Mouse (Mus musculus): ENCODE measurements at regions not wholly inside any gene's neighbourhood (a gene's known extent, or its start where the extent isn't known, plus 50 kb on each side); places are given as distances from the start of the nearest gene placed in this dataset.

GRCm38 (mm10) chr16:86060087-86060486 lies 158.5 kb upstream of the Adamts5 start:
- no peak overlapping the region for H3K4me3 ChIP-seq (replicated peaks)
- H3K4me1 ChIP-seq = no peaks in the 10 kb centered on the region
- no peak overlapping the region for H3K9ac ChIP-seq
- no peaks in the 10 kb centered on the region for H3K36me3 ChIP-seq
- ATAC-seq (ENCODE audit: insufficient read depth, low FRiP score, low read depth) = no peak
- H3K9me3 ChIP-seq = no peaks in the 10 kb centered on the region
- no peaks in the 10 kb centered on the region for H3K27me3 ChIP-seq (replicated peaks)
- 40% methylated on average over 5 of the region's 5 CpGs for WGBS
- no peak overlapping the region for H3K4me2 ChIP-seq
- H3K27ac ChIP-seq = no peak overlapping the region

- 86% methylated on average over 2 of the region's 2 CpGs for WGBS
Observed at GRCm38 (mm10) chr16:86044695-86045094, 143.1 kb upstream of the Adamts5 start.

DNA sequence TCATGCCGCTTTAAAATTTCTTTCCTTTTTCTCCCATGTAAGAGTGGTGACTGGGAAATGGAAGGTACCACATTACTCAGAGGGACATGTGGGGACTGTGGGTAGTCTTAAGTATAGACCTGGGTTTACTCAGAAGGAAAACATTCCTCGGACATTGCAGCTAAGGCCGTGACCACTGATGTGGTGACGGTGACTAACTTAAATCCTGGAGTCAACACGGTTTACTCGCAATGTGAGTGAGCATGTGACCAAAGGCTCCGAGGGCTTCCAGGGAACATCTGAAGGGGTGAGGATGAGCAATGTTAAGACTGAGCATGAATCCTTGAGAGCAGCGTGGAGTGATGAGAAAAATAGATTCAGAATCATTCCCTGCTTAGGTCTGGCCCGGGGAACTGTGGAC lies 133.1 kb upstream of the Adamts5 start:
- H3K27me3 ChIP-seq (replicated peaks) = no peaks in the 10 kb centered on the region
- no peak overlapping the region for H3K9ac ChIP-seq
- no peaks in the 10 kb centered on the region for H3K9me3 ChIP-seq
- H3K36me3 ChIP-seq = no peaks in the 10 kb centered on the region
- 75% methylated on average over 9 of the region's 9 CpGs for WGBS
- H3K4me2 ChIP-seq = no peak overlapping the region
- ATAC-seq (ENCODE audit: insufficient read depth, low FRiP score, low read depth) = no peak
- H3K4me3 ChIP-seq (replicated peaks) = no peak overlapping the region
- H3K27ac ChIP-seq = no peak overlapping the region
- no peaks in the 10 kb centered on the region for H3K4me1 ChIP-seq

More at GRCm38 (mm10) chr16:86044695-86045094, 143.1 kb upstream of the Adamts5 start:
- Histone ChIP-seq H3K9ac (no peak overlapping the region), H3K27ac (no peak overlapping the region), H3K4me2 (no peak overlapping the region), H3K36me3 (no peaks in the 10 kb centered on the region), H3K9me3 (no peaks in the 10 kb centered on the region), H3K4me3 (replicated peaks) (no peak overlapping the region), H3K4me1 (no peaks in the 10 kb centered on the region), H3K27me3 (replicated peaks) (no peaks in the 10 kb centered on the region)
- ATAC-seq (ENCODE audit: insufficient read depth, low FRiP score, low read depth) = no peak

DNA sequence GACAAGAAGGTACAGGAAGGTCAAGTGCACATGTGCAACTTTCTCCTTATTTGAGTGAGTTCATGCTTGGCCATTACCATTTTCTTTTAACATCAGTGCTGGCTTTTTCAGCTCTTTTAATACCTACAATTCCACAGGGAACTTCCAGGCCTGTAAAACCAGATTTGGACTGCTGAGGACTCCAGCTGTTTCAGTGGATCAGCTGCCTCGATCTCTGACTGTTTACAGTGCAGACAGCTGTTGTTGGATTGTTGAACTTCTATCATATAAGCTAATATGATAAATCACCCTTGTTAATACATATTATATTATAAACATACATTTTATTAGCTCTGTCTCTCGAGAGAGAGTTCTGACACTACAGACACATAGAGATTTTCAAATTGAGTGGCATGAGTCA lies 126.1 kb upstream of the Adamts5 start:
- Histone ChIP-seq H3K27me3 (replicated peaks) (no peaks in the 10 kb centered on the region), H3K9ac (no peak overlapping the region), H3K9me3 (no peaks in the 10 kb centered on the region), H3K36me3 (no peaks in the 10 kb centered on the region), H3K4me2 (no peak overlapping the region), H3K4me3 (replicated peaks) (no peak overlapping the region), H3K27ac (no peak overlapping the region; the same call in 1 of the 2 replicates), H3K4me1 (no peaks in the 10 kb centered on the region)
- 33% methylated on average over 2 of the region's 2 CpGs for WGBS
- ATAC-seq (ENCODE audit: insufficient read depth, low FRiP score, low read depth) = no peak

GRCm38 (mm10) chr16:86015336-86015735 lies 113.7 kb upstream of the Adamts5 start:
- Histone ChIP-seq H3K4me2 (no peak overlapping the region), H3K36me3 (no peaks in the 10 kb centered on the region), H3K9ac (no peak overlapping the region), H3K9me3 (no peaks in the 10 kb centered on the region), H3K27me3 (replicated peaks) (no peaks in the 10 kb centered on the region), H3K4me1 (no peaks in the 10 kb centered on the region), H3K27ac (no peak overlapping the region), H3K4me3 (replicated peaks) (no peak overlapping the region)
- ATAC-seq (ENCODE audit: insufficient read depth, low FRiP score, low read depth) = no peak
- WGBS = 86% methylated on average over 1 of the region's 1 CpGs

GRCm38 (mm10) chr16:86011051-86011450 lies 109.4 kb upstream of the Adamts5 start:
- H3K27me3 ChIP-seq (replicated peaks) = no peaks in the 10 kb centered on the region
- no peak for ATAC-seq (ENCODE audit: insufficient read depth, low FRiP score, low read depth)
- no peak overlapping the region for H3K27ac ChIP-seq
- no peaks in the 10 kb centered on the region for H3K36me3 ChIP-seq
- WGBS = 80% methylated on average over 5 of the region's 5 CpGs
- no peak overlapping the region for H3K9ac ChIP-seq
- no peak overlapping the region for H3K4me3 ChIP-seq (replicated peaks)
- H3K9me3 ChIP-seq = no peaks in the 10 kb centered on the region
- no peak overlapping the region for H3K4me2 ChIP-seq
- H3K4me1 ChIP-seq = no peaks in the 10 kb centered on the region

- Histone ChIP-seq H3K4me3 (replicated peaks) (no peak overlapping the region), H3K9ac (no peak overlapping the region), H3K27me3 (replicated peaks) (no peaks in the 10 kb centered on the region), H3K27ac (no peak overlapping the region), H3K9me3 (no peaks in the 10 kb centered on the region), H3K4me1 (no peaks in the 10 kb centered on the region), H3K36me3 (no peaks in the 10 kb centered on the region), H3K4me2 (no peak overlapping the region)
- WGBS = 63% methylated on average over 3 of the region's 3 CpGs
- ATAC-seq (ENCODE audit: insufficient read depth, low FRiP score, low read depth) = no peak
Observed at GRCm38 (mm10) chr16:86009638-86010329, 108.2 kb upstream of the Adamts5 start.

DNA sequence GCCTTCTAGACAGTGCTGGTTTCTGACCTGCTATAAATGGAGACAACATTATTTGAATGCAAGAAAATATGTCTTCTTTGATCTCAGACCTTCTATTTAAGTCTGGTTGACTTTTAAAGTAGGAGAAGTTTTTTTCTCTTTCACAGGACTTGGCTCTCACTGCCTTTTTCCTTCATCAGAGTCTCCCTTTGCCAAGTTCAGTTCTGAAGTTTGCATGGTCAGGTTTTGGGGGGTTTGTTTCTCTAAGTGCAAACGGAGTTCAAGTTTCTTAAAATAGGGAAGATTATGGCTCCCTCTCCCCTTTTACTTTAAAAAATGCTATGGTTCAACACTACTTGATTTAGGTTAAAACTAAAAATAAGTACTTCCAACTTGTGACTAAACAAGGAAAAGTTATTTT lies 106.2 kb upstream of the Adamts5 start:
- H3K27ac ChIP-seq = no peak overlapping the region
- no peaks in the 10 kb centered on the region for H3K27me3 ChIP-seq (replicated peaks)
- WGBS = 40% methylated on average over 1 of the region's 1 CpGs
- H3K9ac ChIP-seq = no peak overlapping the region
- H3K4me3 ChIP-seq (replicated peaks) = no peak overlapping the region
- no peak overlapping the region for H3K4me2 ChIP-seq
- no peaks in the 10 kb centered on the region for H3K9me3 ChIP-seq
- H3K36me3 ChIP-seq = no peaks in the 10 kb centered on the region
- H3K4me1 ChIP-seq = no peaks in the 10 kb centered on the region
- no peak for ATAC-seq (ENCODE audit: insufficient read depth, low FRiP score, low read depth)

DNA sequence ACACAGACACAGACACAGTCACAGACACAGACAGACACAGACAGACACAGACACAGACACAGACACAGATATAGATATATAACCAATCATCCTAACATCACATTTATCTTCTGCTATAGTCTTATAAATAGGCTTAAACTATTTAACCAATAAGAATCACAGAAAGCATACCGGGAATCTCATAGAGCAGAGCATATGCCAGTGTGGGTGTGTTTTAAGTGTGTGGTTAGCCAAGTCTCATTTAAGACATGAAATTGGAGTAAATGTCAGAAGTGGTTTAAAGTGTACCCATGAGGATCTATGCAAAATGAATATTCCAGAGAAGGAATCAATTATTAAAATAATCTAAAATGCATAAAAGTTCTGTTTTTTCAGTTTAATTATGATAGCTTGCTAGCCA lies 99.2 kb upstream of the Adamts5 start:
- H3K4me1 ChIP-seq = no peaks in the 10 kb centered on the region
- 87% methylated on average over 1 of the region's 1 CpGs for WGBS
- no peak overlapping the region for H3K4me2 ChIP-seq
- H3K27ac ChIP-seq = no peak overlapping the region
- H3K36me3 ChIP-seq = no peaks in the 10 kb centered on the region
- no peaks in the 10 kb centered on the region for H3K9me3 ChIP-seq
- H3K4me3 ChIP-seq (replicated peaks) = no peak overlapping the region
- no peaks in the 10 kb centered on the region for H3K27me3 ChIP-seq (replicated peaks)
- no peak overlapping the region for H3K9ac ChIP-seq
- no peak for ATAC-seq (ENCODE audit: insufficient read depth, low FRiP score, low read depth)

DNA sequence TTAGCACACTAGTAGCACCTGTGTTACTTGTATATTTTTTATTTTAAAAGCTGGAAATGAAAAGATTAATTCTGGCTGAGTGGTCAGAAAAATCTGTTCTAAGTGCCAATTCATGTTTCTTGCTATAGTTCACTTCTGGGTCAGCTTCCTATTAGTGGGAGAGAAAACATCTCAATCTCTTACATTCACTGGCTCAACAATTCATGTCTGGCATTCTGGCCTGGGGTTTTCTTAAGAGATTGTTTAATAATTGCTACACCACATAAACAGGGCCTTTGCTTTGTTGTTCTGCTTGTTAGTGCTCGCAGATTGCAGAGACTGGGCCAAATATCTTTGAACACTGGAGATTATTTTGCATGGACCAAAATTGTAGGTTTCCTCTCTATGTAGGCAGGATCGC lies 84.2 kb upstream of the Adamts5 start:
- Histone ChIP-seq H3K4me3 (replicated peaks) (no peak overlapping the region), H3K36me3 (no peaks in the 10 kb centered on the region), H3K4me2 (no peak overlapping the region), H3K27ac (no peak overlapping the region), H3K27me3 (replicated peaks) (no peaks in the 10 kb centered on the region), H3K9ac (no peak overlapping the region), H3K9me3 (no peaks in the 10 kb centered on the region), H3K4me1 (no peaks in the 10 kb centered on the region)
- no peak for ATAC-seq (ENCODE audit: insufficient read depth, low FRiP score, low read depth)
- WGBS = 75% methylated on average over 2 of the region's 2 CpGs

GRCm38 (mm10) chr16:85977102-85977501 lies 75.5 kb upstream of the Adamts5 start:
- ATAC-seq (ENCODE audit: insufficient read depth, low FRiP score, low read depth) = no peak
- H3K36me3 ChIP-seq = no peaks in the 10 kb centered on the region
- no peak overlapping the region for H3K9ac ChIP-seq
- WGBS = 75% methylated on average over 2 of the region's 2 CpGs
- no peak overlapping the region for H3K4me2 ChIP-seq
- no peaks in the 10 kb centered on the region for H3K27me3 ChIP-seq (replicated peaks)
- no peaks in the 10 kb centered on the region for H3K4me1 ChIP-seq
- H3K9me3 ChIP-seq = no peaks in the 10 kb centered on the region
- no peak overlapping the region for H3K4me3 ChIP-seq (replicated peaks)
- H3K27ac ChIP-seq = no peak overlapping the region

- ATAC-seq (ENCODE audit: insufficient read depth, low FRiP score, low read depth) = peak; percentile 18; the same call in 1 of the 2 replicates
Observed at GRCm38 (mm10) chr16:85966892-85967444, 65.3 kb upstream of the Adamts5 start.

More at GRCm38 (mm10) chr16:85966892-85967444, 65.3 kb upstream of the Adamts5 start:
- H3K27ac ChIP-seq = no peak overlapping the region
- 34% methylated on average over 4 of the region's 4 CpGs for WGBS
- no peaks in the 10 kb centered on the region for H3K9me3 ChIP-seq
- no peaks in the 10 kb centered on the region for H3K27me3 ChIP-seq (replicated peaks)
- no peak overlapping the region for H3K4me2 ChIP-seq
- H3K4me1 ChIP-seq = peaks cover 5% of the 10 kb centered on the region; the same call in 1 of the 2 replicates
- no peak overlapping the region for H3K4me3 ChIP-seq (replicated peaks)
- no peaks in the 10 kb centered on the region for H3K36me3 ChIP-seq
- H3K9ac ChIP-seq = no peak overlapping the region

All from stomach, embryonic 15.5 days (tissue).